Mouse (Mus musculus): Measurements from ENCODE around the gene Ugt1a9.

DNA sequence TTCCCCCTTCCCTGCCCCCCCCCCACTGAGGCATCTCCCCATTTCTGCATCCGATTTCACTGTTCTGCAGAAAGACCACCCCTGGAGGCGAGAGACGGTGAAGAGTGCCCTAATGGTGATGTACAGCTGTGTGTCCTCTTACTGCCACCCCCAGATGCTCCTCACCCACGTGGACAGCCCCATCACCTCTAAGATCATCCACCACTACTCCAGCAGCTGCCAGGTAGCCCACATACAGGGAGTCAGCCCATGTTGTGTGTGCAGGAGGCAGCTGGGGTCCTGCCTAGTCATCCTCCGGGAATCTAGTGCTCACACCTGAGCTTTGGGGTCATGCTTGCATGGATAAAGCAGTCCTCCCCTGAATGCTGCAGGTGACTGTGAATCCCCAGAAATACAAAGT is 173.3 kb downstream of the Ugt1a9 start:
- no peak for TF ChIP-seq CTCF (IDR thresholded peaks at IDR 0.05; ENCODE audit: borderline replicate concordance, control insufficient read depth, extremely low read depth, insufficient read depth, low read length, poor library complexity)
- no peak for TF ChIP-seq POLR2A (IDR thresholded peaks at IDR 0.05; ENCODE audit: control insufficient read depth, extremely low read depth, insufficient read depth, low read length, poor library complexity)

Data from thymus, adult 2 months (tissue).